In genomic region chrX:7721514-7722281, GRCm38 (mm10) we compare ENCODE assay signal across 8 mouse cellular contexts. TPM values are rescaled to one million over a fixed set of nuclear protein-coding genes. Genes with fewer than 3 reads are reported as not detected.
DNase-seq lines count a peak whose midpoint lies in the region; ATAC-seq lines count a peak whose summit lies in the region.

Gm45208 (plus strand) TSS chrX:7722245.

- H3K4me1 ChIP-seq in hindbrain, embryonic 12.5 days = peaks cover 5% of the 10 kb centered on the region

- peak within 1 kb of the TSS; percentile 51 for H3K9ac ChIP-seq in hindbrain, embryonic 12.5 days

- no peaks in the 10 kb centered on the region for H3K9me3 ChIP-seq in hindbrain, embryonic 12.5 days (replicated peaks)

- WGBS in hindbrain, embryonic 12.5 days = 23% methylated on average over 22 of the region's 22 CpGs

- peak within 1 kb of the TSS; percentile 62 for H3K4me2 ChIP-seq in hindbrain, embryonic 12.5 days (replicated peaks)

- H3K36me3 ChIP-seq in hindbrain, embryonic 12.5 days = peaks cover 10% of the 10 kb centered on the region; the same call in 1 of the 2 replicates

- H3K27ac ChIP-seq in hindbrain, embryonic 12.5 days = peak within 1 kb of the TSS; percentile 85

- ATAC-seq in hindbrain, embryonic 12.5 days (ENCODE audit: low FRiP score) = peak; percentile 91

- no peaks in the 10 kb centered on the region for H3K27me3 ChIP-seq in hindbrain, embryonic 12.5 days

- DNase-seq in MN1 (ENCODE audit: low spot score) = peak; percentile 77
- DNase-seq in cerebellum, adult 9-11 months = peak; percentile 84
- DNase-seq in frontal cortex, adult 2 months (ENCODE audit: extremely low spot score in 1 of 2, low spot score in 1 of 2) = peak; percentile 45 to 70
- DNase-seq in layer of hippocampus, postnatal 25 days (ENCODE audit: extremely low spot score in 1 of 2, low spot score in 1 of 2) = peak; percentile 33 to 47
- peak; percentile 82 for DNase-seq in lung, postnatal 25 days (ENCODE audit: low spot score)
- peak; percentile 69 for DNase-seq in retina, adult 2 months (ENCODE audit: low read depth, low spot score)
- peak; percentile 73 for DNase-seq in thymus, postnatal 25 days

- peak within 1 kb of the TSS; percentile 56 for H3K4me3 ChIP-seq in hindbrain, embryonic 12.5 days

RNA-seq across cellular contexts. Expression of gene Gm45208, which starts in this region (rescaled TPM):
- polyA plus RNA-seq in frontal cortex, adult 2 months (2012; rRNA removed) = 0.18 and 0.55 TPM in 2 replicates
- polyA plus RNA-seq in hindbrain, embryonic 12.5 days (2016; fragmentation: Nextera tagmentation; extraction: Ambion mirVana) = 1.7 TPM in 1 of 2 replicates, not detected in the other
- total RNA-seq in layer of hippocampus, postnatal 25 days (2021) = not detected

Comparison
In these comparisons a context has a peak if more than half of its experiments do, and no peak if none do; other contexts are left out.
1. Peak in every context shown above with its lines: DNase-seq, ATAC-seq, H3K4me3 ChIP-seq and H3K27ac ChIP-seq.
2. Peak in DNase-seq in frontal cortex, adult 2 months; RNA of the gene not detected or under 1 TPM.
3. Peak in DNase-seq in layer of hippocampus, postnatal 25 days; RNA of the gene not detected or under 1 TPM.